Mouse (Mus musculus): ENCODE measurements around the gene Krtap6-1. TPM values are rescaled to one million over a fixed set of nuclear protein-coding genes. Genes with fewer than 3 reads are reported as not detected.
"Not testable (repeated sequence)": the region's sequence is repeated elsewhere in the genome, so short reads cannot be mapped to it uniquely, and the experiment has no call there.

Krtap6-1 gene
- not detected in 2 replicates for polyA plus RNA-seq (2016; fragmentation: Nextera tagmentation; extraction: Ambion mirVana)

DNA sequence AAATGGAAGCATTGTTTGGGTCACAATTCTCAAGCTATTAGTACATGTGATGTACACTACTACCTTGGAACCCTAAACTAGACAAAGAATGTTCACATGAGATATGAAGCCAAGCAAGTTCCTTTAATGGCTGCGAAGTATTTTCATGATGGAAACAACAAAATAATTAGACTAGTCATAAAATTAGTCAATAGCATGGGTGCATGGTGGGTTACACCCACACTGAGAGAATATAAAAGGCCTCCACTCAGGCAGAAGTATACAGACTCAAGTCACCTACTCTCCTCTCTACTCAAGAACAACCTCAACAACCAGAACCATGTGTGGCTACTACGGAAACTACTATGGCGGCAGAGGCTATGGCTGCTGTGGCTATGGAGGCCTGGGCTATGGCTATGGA is at the start of gene Krtap6-1:
TSS of gene Krtap6-1 (plus strand) at position 301 of the 400 bp plus-strand sequence.
- 77% methylated on average over 3 of the region's 3 CpGs for WGBS (ENCODE audit: insufficient replicate concordance)
- H3K4me3 ChIP-seq; H3K27me3 ChIP-seq (replicated peaks); H3K4me1 ChIP-seq; H3K9ac ChIP-seq; H3K9me3 ChIP-seq (replicated peaks); H3K36me3 ChIP-seq; ATAC-seq; H3K4me2 ChIP-seq; H3K27ac ChIP-seq: not testable (repeated sequence)

- no peak within 1 kb of the TSS for H3K9ac ChIP-seq
- no peak within 1 kb of the TSS for H3K27ac ChIP-seq
- no peaks in the 10 kb centered on the region for H3K27me3 ChIP-seq (replicated peaks)
- no peak for ATAC-seq
- H3K9me3 ChIP-seq (replicated peaks) = no peaks in the 10 kb centered on the region
- WGBS (ENCODE audit: insufficient replicate concordance) = 68% methylated on average over 5 of the region's 5 CpGs
- H3K4me2 ChIP-seq = no peak within 1 kb of the TSS
- no peaks in the 10 kb centered on the region for H3K36me3 ChIP-seq
- no peaks in the 10 kb centered on the region for H3K4me1 ChIP-seq
- H3K4me3 ChIP-seq = no peak within 1 kb of the TSS
Observed at GRCm38 (mm10) chr16:89010659-89011058, 20.8 kb upstream of the Krtap6-1 start, which contains the start of gene Krtap22-2. Gene Krtap22-2 (minus strand): TSS chr16:89010759.

GRCm38 (mm10) chr16:89013973-89014372 is 17.5 kb upstream of the Krtap6-1 start:
- 91% methylated on average over 3 of the region's 3 CpGs for WGBS (ENCODE audit: insufficient replicate concordance)
- Histone ChIP-seq H3K9me3 (replicated peaks) (no peaks in the 10 kb centered on the region), H3K27me3 (replicated peaks) (no peaks in the 10 kb centered on the region), H3K4me3 (no peak overlapping the region), H3K27ac (no peak overlapping the region), H3K4me2 (no peak overlapping the region), H3K4me1 (no peaks in the 10 kb centered on the region), H3K9ac (no peak overlapping the region), H3K36me3 (no peaks in the 10 kb centered on the region)
- ATAC-seq = no peak

DNA sequence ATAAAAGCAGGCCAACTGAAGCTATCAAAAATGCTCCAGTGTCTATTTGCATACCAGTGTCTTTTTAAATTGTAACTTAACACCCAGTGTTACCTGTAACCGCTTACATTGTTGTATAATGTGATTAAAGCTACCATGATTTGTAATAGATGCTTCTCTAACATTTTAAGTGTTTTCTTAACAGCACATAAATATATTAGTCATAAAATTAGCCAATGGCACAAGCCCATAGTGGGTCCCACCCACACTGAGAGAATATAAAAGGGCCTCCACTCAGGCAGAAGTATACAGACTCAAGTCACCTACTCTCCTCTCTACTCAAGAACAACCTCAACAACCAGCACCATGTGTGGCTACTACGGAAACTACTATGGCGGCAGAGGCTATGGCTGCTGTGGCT is 16.5 kb upstream of the Krtap6-1 start, which contains the start of gene Gm10229:
TSS of gene Gm10229 (plus strand) at position 301 of the 400 bp plus-strand sequence.
- 78% methylated on average over 3 of the region's 3 CpGs for WGBS (ENCODE audit: insufficient replicate concordance)
- H3K9me3 ChIP-seq (replicated peaks) = not testable (repeated sequence)

DNA sequence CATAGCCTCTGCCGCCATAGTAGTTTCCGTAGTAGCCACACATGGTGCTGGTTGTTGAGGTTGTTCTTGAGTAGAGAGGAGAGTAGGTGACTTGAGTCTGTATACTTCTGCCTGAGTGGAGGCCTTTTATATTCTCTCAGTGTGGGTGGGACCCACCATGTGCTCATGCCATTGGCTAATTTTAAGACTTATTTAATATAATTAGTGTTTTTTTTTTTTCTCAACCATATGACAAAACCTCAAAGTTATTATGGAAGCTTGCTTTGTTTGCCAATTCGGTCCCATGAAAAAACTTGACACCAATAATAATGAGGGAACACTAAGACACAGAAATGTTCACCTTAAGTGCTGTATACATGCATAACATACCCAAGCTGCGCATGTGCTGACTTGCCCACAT is 9.9 kb downstream of the Krtap6-1 start, which contains the start of gene Gm10228:
TSS of gene Gm10228 (minus strand) at position 101 of the 400 bp plus-strand sequence.
- H3K27ac ChIP-seq; H3K27me3 ChIP-seq (replicated peaks); H3K4me1 ChIP-seq; H3K4me2 ChIP-seq; H3K4me3 ChIP-seq; H3K9me3 ChIP-seq (replicated peaks); ATAC-seq; H3K9ac ChIP-seq; H3K36me3 ChIP-seq: not testable (repeated sequence)
- 68% methylated on average over 2 of the region's 4 CpGs for WGBS (ENCODE audit: insufficient replicate concordance)

More for the DNA sequence above, 16.5 kb upstream of the Krtap6-1 start, which contains the start of gene Gm10229:
- H3K4me3 ChIP-seq; H3K27ac ChIP-seq; H3K4me1 ChIP-seq; H3K4me2 ChIP-seq; ATAC-seq; H3K27me3 ChIP-seq (replicated peaks); H3K9ac ChIP-seq; H3K36me3 ChIP-seq: not testable (repeated sequence)

- Histone ChIP-seq H3K9ac (no peak within 1 kb of the TSS), H3K9me3 (replicated peaks) (0 out of 2 replicates have a peak, but pooled peaks cover 4% of the 10 kb centered on the region), H3K4me3 (no peak within 1 kb of the TSS), H3K27me3 (replicated peaks) (no peaks in the 10 kb centered on the region), H3K4me2 (no peak within 1 kb of the TSS), H3K4me1 (no peaks in the 10 kb centered on the region), H3K27ac (no peak within 1 kb of the TSS), H3K36me3 (no peaks in the 10 kb centered on the region)
- ATAC-seq = no peak
- 73% methylated on average over 3 of the region's 3 CpGs for WGBS (ENCODE audit: insufficient replicate concordance)
Observed at GRCm38 (mm10) chr16:89047783-89048182, 16.3 kb downstream of the Krtap6-1 start, which contains the start of gene Krtap6-5. Gene Krtap6-5 (minus strand): TSS chr16:89047883.

GRCm38 (mm10) chr16:89063902-89064301 is 32.4 kb downstream of the Krtap6-1 start, which contains the start of gene 1110025L11Rik:
Gene 1110025L11Rik (minus strand): TSS chr16:89064002.
- not testable (repeated sequence) for ATAC-seq, H3K9ac ChIP-seq
- no CpG with 5 or more reads among the region's 2 CpGs for WGBS (ENCODE audit: insufficient replicate concordance)

GRCm38 (mm10) chr16:89071041-89071440 is 39.5 kb downstream of the Krtap6-1 start:
- not testable (repeated sequence) for H3K4me2 ChIP-seq; H3K4me1 ChIP-seq; ATAC-seq; H3K9ac ChIP-seq; H3K9me3 ChIP-seq (replicated peaks); H3K27ac ChIP-seq; H3K36me3 ChIP-seq; H3K27me3 ChIP-seq (replicated peaks); H3K4me3 ChIP-seq
- WGBS (ENCODE audit: insufficient replicate concordance) = 51% methylated on average over 2 of the region's 2 CpGs

More at GRCm38 (mm10) chr16:89063902-89064301, 32.4 kb downstream of the Krtap6-1 start, which contains the start of gene 1110025L11Rik:
- not testable (repeated sequence) for H3K27ac ChIP-seq; H3K4me1 ChIP-seq; H3K36me3 ChIP-seq; H3K27me3 ChIP-seq (replicated peaks); H3K4me2 ChIP-seq; H3K4me3 ChIP-seq; H3K9me3 ChIP-seq (replicated peaks)

Other genes starting within 250 kb of the Krtap6-1 start
- not detected in 2 replicates for gene Gm20741, start 219.5 kb upstream of the Krtap6-1 start, polyA plus RNA-seq (2016; fragmentation: Nextera tagmentation; extraction: Ambion mirVana)
- not detected in 2 replicates for gene Krtap15, start 211.5 kb upstream of the Krtap6-1 start, polyA plus RNA-seq (2016; fragmentation: Nextera tagmentation; extraction: Ambion mirVana)
- gene Krtap14, start 205.6 kb upstream of the Krtap6-1 start, polyA plus RNA-seq (2016; fragmentation: Nextera tagmentation; extraction: Ambion mirVana) = not detected in 2 replicates
- gene Krtap19-1, start 162.3 kb upstream of the Krtap6-1 start, polyA plus RNA-seq (2016; fragmentation: Nextera tagmentation; extraction: Ambion mirVana) = not detected in 2 replicates
- not detected in 2 replicates for gene Krtap19-2, start 157.4 kb upstream of the Krtap6-1 start, polyA plus RNA-seq (2016; fragmentation: Nextera tagmentation; extraction: Ambion mirVana)
- not detected in 2 replicates for gene Krtap19-3, start 153.7 kb upstream of the Krtap6-1 start, polyA plus RNA-seq (2016; fragmentation: Nextera tagmentation; extraction: Ambion mirVana)
- gene Krtap19-4, start 146.6 kb upstream of the Krtap6-1 start, polyA plus RNA-seq (2016; fragmentation: Nextera tagmentation; extraction: Ambion mirVana) = not detected in 2 replicates
- gene Krtap19-5, start 135.2 kb upstream of the Krtap6-1 start, polyA plus RNA-seq (2016; fragmentation: Nextera tagmentation; extraction: Ambion mirVana) = not detected in 2 replicates
- not detected in 2 replicates for gene Krtap19-9b, start 99.4 kb upstream of the Krtap6-1 start, polyA plus RNA-seq (2016; fragmentation: Nextera tagmentation; extraction: Ambion mirVana)
- not detected in 2 replicates for gene Krtap16-3, start 68.8 kb upstream of the Krtap6-1 start, polyA plus RNA-seq (2016; fragmentation: Nextera tagmentation; extraction: Ambion mirVana)
- not detected in 2 replicates for gene Krtap22-2, start 20.9 kb upstream of the Krtap6-1 start, polyA plus RNA-seq (2016; fragmentation: Nextera tagmentation; extraction: Ambion mirVana)
- gene Gm10229, start 16.4 kb upstream of the Krtap6-1 start, polyA plus RNA-seq (2016; fragmentation: Nextera tagmentation; extraction: Ambion mirVana) = not detected in 2 replicates
- gene Gm10228, start 9.8 kb downstream of the Krtap6-1 start, polyA plus RNA-seq (2016; fragmentation: Nextera tagmentation; extraction: Ambion mirVana) = not detected in 2 replicates
- gene Krtap6-5, start 16.2 kb downstream of the Krtap6-1 start, polyA plus RNA-seq (2016; fragmentation: Nextera tagmentation; extraction: Ambion mirVana) = not detected in 2 replicates
- not detected in 2 replicates for gene 1110025L11Rik, start 32.3 kb downstream of the Krtap6-1 start, polyA plus RNA-seq (2016; fragmentation: Nextera tagmentation; extraction: Ambion mirVana)
- not detected in 2 replicates for gene Krtap6-3, start 52.3 kb downstream of the Krtap6-1 start, polyA plus RNA-seq (2016; fragmentation: Nextera tagmentation; extraction: Ambion mirVana)
- not detected in 2 replicates for gene Gm6358, start 109.2 kb downstream of the Krtap6-1 start, polyA plus RNA-seq (2016; fragmentation: Nextera tagmentation; extraction: Ambion mirVana)
- gene Gm10061, start 119.4 kb downstream of the Krtap6-1 start, polyA plus RNA-seq (2016; fragmentation: Nextera tagmentation; extraction: Ambion mirVana) = not detected in 2 replicates
- gene Gm9789, start 126.3 kb downstream of the Krtap6-1 start, polyA plus RNA-seq (2016; fragmentation: Nextera tagmentation; extraction: Ambion mirVana) = not detected in 2 replicates
- gene Gm7735, start 137.8 kb downstream of the Krtap6-1 start, polyA plus RNA-seq (2016; fragmentation: Nextera tagmentation; extraction: Ambion mirVana) = not detected in 2 replicates
- not detected in 2 replicates for gene 1110057P08Rik, start 143.0 kb downstream of the Krtap6-1 start, polyA plus RNA-seq (2016; fragmentation: Nextera tagmentation; extraction: Ambion mirVana)
- not detected in 2 replicates for gene Krtap20-2, start 174.2 kb downstream of the Krtap6-1 start, polyA plus RNA-seq (2016; fragmentation: Nextera tagmentation; extraction: Ambion mirVana)

Measured in liver, embryonic 12.5 days (tissue).